Mouse (Mus musculus) lung, postnatal 25 days (tissue): ENCODE data around the gene Timm50.

Source experiments
- DNase-seq: peaks from one replicate; pipeline ENCODE4 v3.0.0; 2022; ENCODE audit warnings: low spot score

The Timm50 gene

DNA sequence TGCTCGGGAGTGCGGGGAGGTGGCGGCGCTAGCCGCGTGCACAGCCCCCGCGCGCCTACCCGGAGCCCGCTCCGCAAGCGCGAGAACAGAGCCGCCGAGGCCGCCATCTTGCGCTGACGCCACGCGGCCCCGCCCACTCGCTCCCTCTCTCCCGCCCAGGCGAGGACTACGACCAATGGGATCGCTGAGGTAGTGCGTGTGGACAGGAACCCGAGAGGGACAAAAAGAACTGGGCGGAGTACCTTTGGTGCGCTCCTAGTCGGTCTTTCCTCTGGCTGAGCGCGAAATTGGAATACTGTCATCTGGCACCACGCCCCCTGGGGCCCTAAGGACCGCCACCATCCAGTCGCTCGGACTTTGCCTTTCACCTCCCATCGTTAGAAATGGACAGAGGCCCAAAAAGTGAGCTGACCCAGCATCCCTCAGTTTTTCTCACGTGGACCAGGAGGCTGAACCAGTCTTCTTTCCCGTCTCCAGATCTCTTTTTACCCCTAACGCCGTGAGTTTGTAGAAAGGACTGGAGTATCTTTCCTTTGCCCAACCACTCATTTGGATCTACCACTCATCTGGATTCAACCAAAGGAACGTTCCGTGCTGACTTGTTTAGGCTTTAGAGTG is at the start of gene Timm50:
Gene Timm50 (minus strand): TSS at position 147 of the 618 bp plus-strand sequence.
- DNase-seq, result peak; percentile 98

DNA sequence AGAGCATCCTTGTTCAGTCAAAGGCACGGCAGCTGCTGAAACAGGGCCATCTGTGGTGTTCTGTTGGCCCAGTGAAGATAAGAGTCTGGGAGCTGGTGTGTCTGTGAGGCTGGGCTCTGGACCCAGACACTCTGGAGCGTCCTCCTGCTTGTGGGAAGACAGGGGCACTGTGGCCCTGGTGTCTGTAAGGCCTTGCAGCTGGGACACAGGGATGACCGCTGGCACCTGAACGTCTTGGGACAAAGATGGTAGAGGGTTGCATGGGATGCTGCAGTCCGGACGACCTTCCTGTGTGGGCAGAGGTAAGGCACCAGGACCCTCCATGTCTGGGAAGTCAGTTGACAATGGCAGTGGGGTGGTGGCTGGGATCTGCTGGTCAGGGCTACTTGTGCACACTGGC is 48.4 kb upstream of the Timm50 start:
- no peak for DNase-seq

GRCm38 (mm10) chr7:28359854-28360253 is 48.0 kb upstream of the Timm50 start:
- DNase-seq, result no peak

DNA sequence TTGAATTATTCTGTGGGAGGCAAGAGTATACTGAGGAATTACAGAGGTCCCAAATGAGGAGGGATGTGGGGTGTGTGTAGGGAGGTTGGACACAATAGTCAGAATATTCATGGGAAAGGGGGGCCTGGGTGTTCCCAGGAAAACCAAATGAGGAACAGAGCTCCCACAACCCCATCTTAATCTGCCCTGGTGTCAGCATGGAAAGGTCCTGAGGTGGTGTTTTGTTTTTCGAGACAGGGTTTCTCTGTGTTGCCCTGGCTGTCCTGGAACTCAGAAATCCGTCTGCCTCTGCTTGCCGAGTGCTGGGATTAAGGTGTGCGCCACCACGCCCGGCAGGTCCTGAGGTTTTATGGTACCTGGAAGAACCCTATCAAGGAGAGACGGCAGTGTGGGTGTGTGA is 46.6 kb upstream of the Timm50 start:
- DNase-seq, result no peak

- DNase-seq, result no peak
Observed at GRCm38 (mm10) chr7:28357984-28358383, 46.1 kb upstream of the Timm50 start.

DNA sequence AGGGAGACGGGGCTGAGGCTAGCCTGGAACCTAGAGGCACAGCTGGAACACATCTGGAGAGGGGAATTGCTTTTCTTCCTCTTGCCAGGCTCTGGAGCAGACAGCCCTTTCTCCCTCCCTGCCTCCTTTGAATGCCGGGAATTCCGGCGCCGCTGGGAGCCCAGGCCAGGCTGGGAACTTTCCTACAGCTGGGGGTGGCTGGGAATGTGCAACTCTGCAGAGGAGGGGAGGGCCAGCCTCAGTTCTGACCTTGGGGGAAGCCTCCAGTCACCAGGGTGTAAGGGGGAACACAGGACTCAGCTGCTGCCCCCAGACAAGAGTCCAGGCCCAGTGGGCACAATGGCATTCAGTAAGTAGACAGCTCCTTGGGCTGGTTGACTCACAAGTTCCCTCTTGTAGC is 45.1 kb upstream of the Timm50 start:
- DNase-seq, result peak; percentile 67

GRCm38 (mm10) chr7:28355221-28355620 is 43.3 kb upstream of the Timm50 start:
- DNase-seq, result no peak

DNA sequence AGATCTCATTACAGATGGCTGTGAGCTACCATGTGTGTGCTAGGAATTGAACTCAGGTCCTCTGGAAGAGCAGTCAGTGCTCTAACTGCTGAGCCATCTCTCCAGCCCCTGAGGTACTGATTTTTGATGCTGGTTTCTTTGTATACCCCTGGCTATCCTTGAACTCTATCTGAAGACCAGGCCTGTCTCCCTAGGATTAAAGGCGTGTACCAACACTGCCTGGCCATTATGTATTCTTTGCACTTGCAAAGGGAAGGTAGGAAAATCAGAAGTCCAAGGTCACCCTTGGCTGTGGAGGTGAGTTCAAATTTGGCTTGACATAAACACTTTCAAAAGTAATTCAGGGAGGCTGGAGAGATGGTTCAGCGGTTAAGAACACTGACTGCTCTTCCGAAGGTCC is 42.7 kb upstream of the Timm50 start:
- no peak for DNase-seq

GRCm38 (mm10) chr7:28354113-28354581 is 42.3 kb upstream of the Timm50 start:
- DNase-seq, result no peak

- peak; percentile 32 for DNase-seq
Observed at GRCm38 (mm10) chr7:28353267-28353666, 41.4 kb upstream of the Timm50 start.

GRCm38 (mm10) chr7:28351676-28352191 is 39.9 kb upstream of the Timm50 start:
- no peak for DNase-seq

DNA sequence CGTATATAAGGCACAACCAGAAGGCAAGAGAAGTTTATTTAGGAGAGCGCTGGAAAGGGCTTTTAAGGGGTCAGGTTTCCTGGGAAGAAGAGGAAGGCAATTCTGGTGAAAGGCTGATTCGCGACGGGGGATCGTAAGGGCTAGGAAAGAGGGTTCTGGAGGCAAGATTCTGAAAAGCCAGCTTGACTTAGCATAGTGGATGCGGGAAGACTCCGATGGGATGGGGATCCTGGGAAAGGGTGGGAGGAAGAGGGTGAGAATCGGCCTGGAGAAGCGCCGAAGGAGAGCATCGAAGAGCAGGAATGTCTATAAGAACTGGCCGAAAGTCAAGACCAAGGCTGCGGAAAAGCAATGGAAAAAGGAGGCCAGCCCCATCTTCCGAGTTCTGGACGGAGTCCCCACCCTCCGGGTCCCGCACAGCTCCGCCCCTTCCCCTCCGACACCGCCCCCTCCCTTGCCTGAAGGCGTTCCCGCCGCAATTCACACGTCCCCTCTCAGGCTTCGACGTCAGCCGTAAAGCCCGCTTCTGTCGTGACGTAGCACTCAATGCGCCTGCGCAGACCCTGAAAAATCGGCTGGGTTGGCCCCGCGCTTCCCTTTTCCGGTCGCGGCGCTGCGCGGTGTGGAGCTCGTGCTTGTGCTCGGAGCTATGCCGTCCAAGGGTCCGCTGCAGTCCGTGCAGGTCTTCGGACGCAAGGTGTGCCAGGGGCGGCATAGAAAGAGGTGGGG is 38.4 kb upstream of the Timm50 start, which contains the start of gene Rps16:
Gene Rps16 (plus strand): TSS at position 498 of the 729 bp plus-strand sequence.
- DNase-seq, result peak; percentile 98

DNA sequence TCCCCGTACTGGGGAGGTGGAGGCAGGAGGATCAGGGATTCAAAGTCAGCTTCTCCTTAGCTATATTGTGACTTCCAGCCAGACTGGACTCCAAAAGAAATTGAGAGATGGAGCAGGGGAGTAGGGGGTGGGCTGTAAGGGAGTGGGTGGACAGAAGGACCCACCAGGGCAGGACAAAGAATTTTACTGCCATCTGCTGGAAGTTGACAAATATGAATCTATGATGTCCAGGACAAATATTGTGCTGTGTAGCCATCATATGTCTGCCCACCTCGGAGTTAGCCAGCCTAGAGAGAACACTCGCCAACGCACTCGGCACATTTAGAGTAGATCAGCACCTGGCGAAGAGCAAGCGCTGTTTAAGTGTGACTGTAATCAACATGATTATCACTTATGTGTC is 36.7 kb upstream of the Timm50 start:
- no peak for DNase-seq

DNA sequence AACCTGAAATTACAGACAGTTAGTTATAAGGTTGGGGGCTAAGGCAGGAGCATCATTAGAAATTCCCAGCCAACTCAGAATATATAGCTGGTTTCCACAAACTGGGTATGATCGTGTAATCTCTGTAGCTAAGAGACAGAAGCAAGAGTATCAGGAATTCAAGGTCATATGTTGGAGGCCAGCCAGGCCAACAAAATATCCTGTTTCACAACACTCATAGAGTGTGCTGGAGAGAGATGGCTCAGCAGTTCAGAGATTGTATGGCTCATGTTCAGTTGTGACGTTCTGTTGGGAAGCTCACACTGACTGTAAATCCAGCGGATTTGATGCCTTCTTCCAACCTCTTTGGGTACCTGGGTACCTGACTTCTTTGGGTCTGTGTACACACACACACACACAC is 35.9 kb upstream of the Timm50 start:
- no peak for DNase-seq

GRCm38 (mm10) chr7:28344637-28345036 is 32.8 kb upstream of the Timm50 start:
- peak; percentile 54 for DNase-seq

DNA sequence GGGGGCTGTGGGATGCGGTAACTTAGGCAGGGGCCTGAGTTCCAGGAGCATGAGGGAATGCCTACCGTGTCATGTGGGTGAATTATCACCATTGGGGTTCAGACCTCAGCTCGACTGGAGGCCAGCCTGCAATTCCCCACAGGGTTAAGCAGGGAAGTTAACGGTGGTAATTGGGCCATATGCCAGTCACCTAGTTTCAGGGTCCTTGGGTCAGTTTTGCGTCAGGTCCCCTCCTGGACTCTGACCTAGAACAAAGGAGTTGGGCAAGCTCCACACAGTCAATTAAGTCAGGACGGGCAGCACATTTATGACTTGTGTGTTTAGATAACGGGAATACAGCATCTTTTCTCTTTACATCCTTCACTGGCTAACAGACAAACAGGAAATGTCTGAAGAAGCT is 29.5 kb upstream of the Timm50 start:
- no peak for DNase-seq

DNA sequence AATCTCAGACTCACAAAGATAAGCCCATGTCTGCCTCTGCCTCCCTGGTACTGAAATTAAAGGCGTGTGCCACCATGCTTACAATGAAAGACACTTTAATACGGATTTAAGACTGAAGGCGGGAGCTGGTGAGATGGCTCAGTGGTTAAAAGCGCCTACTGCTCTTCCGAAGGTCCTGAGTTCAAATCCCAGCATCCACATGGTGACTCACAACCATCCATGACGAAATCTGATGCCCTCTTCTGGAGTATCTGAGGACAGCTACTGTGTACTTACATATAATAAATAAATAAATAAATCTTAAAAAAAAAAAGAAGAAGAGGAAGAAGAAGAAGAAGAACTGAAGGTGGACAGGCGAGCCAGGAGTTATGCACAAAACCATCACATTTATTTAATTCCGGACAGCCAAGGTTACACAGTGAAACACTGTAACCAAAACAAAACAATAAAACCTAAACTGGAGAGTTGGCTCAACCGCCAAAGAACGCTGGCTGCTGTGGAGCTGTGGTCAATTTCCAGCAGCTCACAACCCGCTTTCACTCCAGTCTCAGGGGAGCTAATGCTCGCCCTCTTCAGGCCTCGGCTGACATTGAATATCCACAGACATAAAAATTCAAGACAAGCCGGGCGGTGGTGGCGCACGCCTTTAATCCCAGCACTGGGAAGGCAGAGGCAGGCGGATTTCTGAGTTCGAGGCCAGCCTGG is 27.5 kb upstream of the Timm50 start:
- peak; percentile 75 for DNase-seq

GRCm38 (mm10) chr7:28338108-28338998 is 26.5 kb upstream of the Timm50 start, which contains the start of gene Supt5:
Gene Supt5, minus strand, starts transcription at chr7:28338746.
- peak; percentile 99 for DNase-seq

DNA sequence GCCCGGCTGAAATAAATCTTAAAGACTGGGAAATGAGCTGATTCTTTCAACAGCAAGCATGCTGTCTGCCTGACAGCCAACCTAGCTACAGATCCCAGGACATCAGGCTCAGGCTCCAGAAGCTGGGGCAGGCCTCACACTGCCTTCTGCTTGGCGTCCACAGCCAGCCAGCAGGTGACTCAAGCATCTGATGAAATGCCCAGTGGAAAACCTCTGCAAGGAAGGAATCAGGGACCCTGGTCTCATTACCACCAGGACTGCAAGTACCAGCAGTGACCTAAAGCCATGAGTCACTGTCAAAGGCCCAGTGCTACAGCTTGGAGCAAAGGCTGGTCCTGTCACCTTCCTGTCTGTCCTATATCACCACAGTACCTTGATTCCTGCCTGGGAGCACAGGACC is 23.6 kb upstream of the Timm50 start:
- DNase-seq, result no peak

GRCm38 (mm10) chr7:28334534-28334933 is 22.7 kb upstream of the Timm50 start:
- DNase-seq, result no peak

DNA sequence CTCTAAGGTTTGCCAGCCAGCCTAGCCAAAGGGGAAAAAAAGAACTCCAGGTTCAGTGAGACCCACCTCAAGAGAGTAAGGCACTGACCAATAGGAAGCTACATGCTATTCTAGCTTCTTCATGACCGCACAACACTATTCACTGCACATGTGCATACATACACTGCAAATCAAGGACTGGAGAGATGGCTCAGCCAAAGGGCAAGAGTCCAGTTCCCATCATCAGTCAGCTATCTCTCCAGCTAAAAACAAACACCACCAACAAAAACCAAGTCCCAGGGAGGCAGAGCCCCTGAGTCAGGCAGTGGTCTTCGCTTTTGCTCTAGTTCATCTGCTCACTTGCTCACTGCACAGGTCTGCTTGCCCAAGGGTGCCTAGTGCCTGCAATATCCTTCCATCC is 16.4 kb upstream of the Timm50 start:
- DNase-seq, result no peak

DNA sequence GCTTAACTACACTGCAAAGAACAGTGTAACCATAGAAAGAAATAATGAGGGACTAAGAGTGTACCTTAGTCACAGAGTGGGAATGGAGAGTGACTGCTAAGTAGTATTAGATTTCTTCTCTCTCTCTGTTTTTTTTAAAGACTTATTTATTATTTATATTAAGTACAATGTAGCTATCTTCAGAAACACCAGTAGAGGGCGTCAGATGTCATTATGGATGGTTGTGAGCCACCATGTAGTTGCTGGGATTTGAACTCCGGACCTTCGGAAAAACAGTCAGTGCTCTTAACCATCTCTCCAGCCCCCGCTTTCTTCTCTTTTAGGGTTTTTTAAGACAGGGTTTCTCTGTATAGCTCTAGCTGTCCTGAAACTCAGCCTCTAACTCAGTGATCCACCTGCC is 14.6 kb upstream of the Timm50 start:
- DNase-seq, result no peak
